Mouse (Mus musculus) hindbrain, embryonic 16.5 days (tissue): ENCODE data around the gene Etnppl. TPM values are rescaled to one million over a fixed set of nuclear protein-coding genes. Genes with fewer than 3 reads are reported as not detected.

Source experiments
- ATAC-seq: fragments of 200-750 bp; cut with Nextera tagmentation; 2 replicates; pipeline ENCODE4 v1.8.0; 2017; ENCODE audit warnings: moderate TSS enrichment, moderate library complexity
- H3K27ac ChIP-seq: fragments of 300-500 bp; sonication (generic); 2 replicates; pipeline ENCODE4 v1.5.1; 2014; ENCODE audit warnings: low read depth, mild to moderate bottlenecking, control low read depth, low read length, moderate library complexity
- H3K27me3 ChIP-seq: fragments of 300-500 bp; sonication (generic); replicated peaks from 2 replicates; pipeline ENCODE4 v1.6.1; 2014; ENCODE audit warnings: low read length; ENCODE audit not compliant: control insufficient read depth, insufficient read depth
- H3K36me3 ChIP-seq: fragments of 300-500 bp; sonication (generic); 2 replicates; pipeline ENCODE4 v1.6.1; 2014; ENCODE audit warnings: mild to moderate bottlenecking, low read length, moderate library complexity, mixed read lengths; ENCODE audit not compliant: control insufficient read depth, insufficient read depth
- H3K4me1 ChIP-seq: fragments of 300-500 bp; sonication (generic); 2 replicates; pipeline ENCODE4 v1.6.1; 2014; ENCODE audit warnings: low read depth, low read length; ENCODE audit not compliant: control insufficient read depth, insufficient read depth
- H3K4me2 ChIP-seq: fragments of 300-500 bp; sonication (generic); 2 replicates; pipeline ENCODE4 v1.6.1; 2014; ENCODE audit warnings: mild to moderate bottlenecking, low read length, control low read depth, moderate library complexity
- H3K4me3 ChIP-seq: fragments of 300-500 bp; sonication (generic); 2 replicates; pipeline ENCODE4 v1.5.1; 2014; ENCODE audit warnings: mild to moderate bottlenecking, low read length, control low read depth, moderate library complexity
- H3K9ac ChIP-seq: fragments of 300-500 bp; sonication (generic); 2 replicates; pipeline ENCODE4 v1.6.1; 2014; ENCODE audit warnings: low read depth, mild to moderate bottlenecking, control low read depth, low read length, moderate library complexity
- H3K9me3 ChIP-seq: fragments of 300-500 bp; sonication (generic); 2 replicates; pipeline ENCODE4 v1.6.1; 2014; ENCODE audit warnings: mild to moderate bottlenecking, low read length, moderate library complexity; ENCODE audit not compliant: control insufficient read depth
- WGBS: fragments of 180-500 bp; shearing (Covaris S2); extraction: QIAGEN DNeasy Blood & Tissue Kit; methylation state at CpG from one replicate; pipeline ENCODE4 v1.1.7; 2014; 5-methylcytosine and 5-hydroxymethylcytosine counted together
- polyA plus RNA-seq: library from polyadenylated mRNA; unstranded; fragments of >200 nt; fragmentation: Nextera tagmentation; extraction: Ambion mirVana; gene quantifications from 2 replicates; pipeline ENCODE4 v1.2.1, GENCODE M21; 2015

Gene Etnppl
- polyA plus RNA-seq: 0.10 TPM in 1 of 2 replicates, not detected in the other

DNA sequence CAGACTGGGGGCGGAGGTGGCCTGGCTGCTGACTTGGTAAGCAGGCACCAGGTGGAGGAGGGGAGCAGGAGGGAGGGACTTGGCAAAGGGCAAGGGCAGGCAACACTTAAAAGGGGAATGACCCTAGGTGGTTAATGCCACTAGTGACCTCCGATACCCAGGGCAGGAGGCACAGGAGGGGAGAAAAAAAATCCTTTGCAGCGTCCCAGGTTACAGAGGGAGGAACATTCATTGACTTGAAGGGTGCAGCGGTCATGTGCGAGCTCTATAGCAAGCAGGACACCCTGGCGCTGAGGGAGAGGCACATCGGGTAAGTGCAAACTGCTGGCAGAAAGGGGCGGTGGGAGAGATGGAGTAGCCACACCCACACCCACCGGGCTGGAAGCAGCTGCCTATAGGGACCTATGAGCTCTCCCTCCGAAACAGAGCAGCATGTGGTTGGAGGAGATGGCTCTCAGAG is at the start of gene Etnppl:
Gene Etnppl (plus strand): TSS at position 10 of the 460 bp plus-strand sequence.
- Histone ChIP-seq H3K4me2 (peak within 1 kb of the TSS; percentile 55), H3K9ac (no peak within 1 kb of the TSS), H3K27me3 (no peaks in the 10 kb centered on the region), H3K4me1 (peaks cover 5% of the 10 kb centered on the region; the same call in 1 of the 2 replicates), H3K4me3 (peak within 1 kb of the TSS; percentile 20), H3K27ac (no peak within 1 kb of the TSS), H3K36me3 (no peaks in the 10 kb centered on the region), H3K9me3 (no peaks in the 10 kb centered on the region)
- no peak for ATAC-seq
- WGBS: 6% methylated on average over 10 of the region's 10 CpGs

DNA sequence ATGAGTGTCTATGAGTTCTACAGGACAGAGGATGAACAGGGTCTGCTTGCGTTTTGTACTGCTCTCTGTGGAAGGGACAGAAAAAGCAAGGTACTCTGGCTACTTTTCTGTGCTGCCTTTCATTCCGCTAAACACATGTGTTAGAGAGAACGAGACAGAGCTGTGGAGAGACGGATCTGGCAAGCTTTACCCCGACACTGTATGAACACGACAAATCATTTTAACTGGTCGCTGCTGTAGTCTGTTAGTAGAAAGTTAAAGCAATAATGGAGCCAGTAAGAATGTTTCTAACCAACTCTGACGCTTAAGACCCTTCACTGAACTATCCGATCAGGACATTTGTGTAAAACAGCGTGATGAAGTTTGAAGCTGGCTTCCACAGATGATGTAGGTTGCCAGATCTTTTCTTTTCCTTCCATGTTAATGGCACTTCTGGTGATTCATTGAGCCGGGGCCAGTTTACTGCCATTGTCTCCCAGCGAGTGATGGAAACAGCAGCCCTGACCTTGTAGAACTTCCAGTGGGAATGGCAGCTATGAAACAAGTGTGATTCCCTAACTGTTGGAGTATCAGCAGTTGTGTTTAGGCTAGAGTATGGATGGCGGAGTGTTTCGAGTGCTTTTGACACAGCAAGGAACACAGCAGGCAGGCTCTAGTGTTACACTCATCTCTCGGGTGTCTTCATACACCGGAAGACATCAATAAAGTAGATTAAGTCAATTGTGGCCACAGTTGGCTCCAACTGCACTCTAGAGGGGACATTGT is 48.7 kb upstream of the Etnppl start:
- H3K27ac ChIP-seq: no peak overlapping the region
- H3K4me3 ChIP-seq: no peak overlapping the region
- no peaks in the 10 kb centered on the region for H3K27me3 ChIP-seq
- H3K4me2 ChIP-seq: no peak overlapping the region
- no peak for ATAC-seq
- H3K36me3 ChIP-seq: no peaks in the 10 kb centered on the region
- 72% methylated on average over 16 of the region's 16 CpGs for WGBS
- no peaks in the 10 kb centered on the region for H3K9me3 ChIP-seq
- no peak overlapping the region for H3K9ac ChIP-seq
- H3K4me1 ChIP-seq: no peaks in the 10 kb centered on the region

DNA sequence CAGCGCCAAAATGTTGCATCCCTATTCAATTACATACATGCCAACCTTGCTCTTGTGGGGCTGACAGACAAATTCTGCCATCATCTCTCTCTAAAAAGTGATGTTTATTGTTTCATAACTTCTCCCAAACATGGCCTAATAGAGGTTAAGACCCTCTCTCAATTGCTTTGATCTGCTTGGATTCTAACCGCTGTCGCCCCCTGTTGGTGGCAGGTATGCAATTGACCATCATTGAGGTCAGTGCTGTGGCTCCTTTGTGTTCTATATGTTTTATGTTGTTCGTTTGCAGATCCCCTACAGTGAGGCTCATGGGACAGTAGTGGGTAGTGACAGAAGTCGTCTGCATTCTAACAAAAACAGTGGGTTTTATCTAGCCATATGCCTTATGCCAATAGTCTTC is 44.0 kb upstream of the Etnppl start:
- Histone ChIP-seq H3K4me1 (no peaks in the 10 kb centered on the region), H3K36me3 (no peaks in the 10 kb centered on the region), H3K27me3 (no peaks in the 10 kb centered on the region), H3K9me3 (no peaks in the 10 kb centered on the region), H3K9ac (no peak overlapping the region), H3K27ac (no peak overlapping the region), H3K4me3 (no peak overlapping the region), H3K4me2 (no peak overlapping the region)
- WGBS: 67% methylated on average over 5 of the region's 5 CpGs
- ATAC-seq: no peak

DNA sequence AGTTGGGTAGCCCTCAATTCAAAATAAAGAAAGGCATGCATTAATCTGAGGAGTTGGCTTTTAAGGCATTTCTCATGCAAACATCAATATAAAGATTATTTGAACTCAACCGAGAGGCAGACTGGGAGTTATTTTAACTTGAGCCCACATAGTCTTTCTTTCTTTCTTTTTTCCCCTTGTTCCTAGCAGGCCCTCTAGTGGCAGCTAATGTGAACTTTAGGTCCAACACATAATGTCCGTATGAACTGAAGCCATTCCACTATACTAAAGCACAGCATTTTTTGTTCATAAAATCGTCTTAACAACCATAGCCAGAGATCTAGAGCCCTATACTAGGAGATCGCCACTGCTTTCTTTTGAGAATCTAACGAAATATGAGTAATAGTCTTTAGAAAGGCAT is 42.6 kb upstream of the Etnppl start:
- no peaks in the 10 kb centered on the region for H3K36me3 ChIP-seq
- no peak overlapping the region for H3K9ac ChIP-seq
- no peaks in the 10 kb centered on the region for H3K4me1 ChIP-seq
- H3K27me3 ChIP-seq: no peaks in the 10 kb centered on the region
- H3K9me3 ChIP-seq: no peaks in the 10 kb centered on the region
- no peak overlapping the region for H3K4me3 ChIP-seq
- ATAC-seq: no peak
- H3K4me2 ChIP-seq: no peak overlapping the region
- H3K27ac ChIP-seq: no peak overlapping the region
- 30% methylated on average over 5 of the region's 5 CpGs for WGBS

DNA sequence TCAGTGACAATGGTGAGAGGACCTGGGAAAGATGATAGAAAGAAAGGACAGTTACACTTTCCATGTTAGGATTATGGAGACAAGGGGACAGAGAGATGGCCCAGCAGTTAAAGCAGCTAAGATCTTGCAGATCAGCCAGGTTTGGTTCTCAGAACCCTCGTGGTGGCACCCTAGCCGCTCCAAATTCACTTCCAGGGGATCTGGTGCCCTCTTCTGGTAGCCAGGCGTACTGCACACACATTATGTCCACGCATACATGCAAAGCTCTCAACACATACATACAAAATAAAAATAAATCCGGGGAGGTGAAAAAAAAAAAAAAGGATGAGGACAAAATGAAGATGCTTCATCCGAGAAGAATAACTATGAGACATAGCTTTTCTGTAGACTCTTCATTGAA is 40.6 kb upstream of the Etnppl start:
- H3K4me1 ChIP-seq: no peaks in the 10 kb centered on the region
- no peak overlapping the region for H3K9ac ChIP-seq
- WGBS: 62% methylated on average over 6 of the region's 6 CpGs
- H3K27me3 ChIP-seq: no peaks in the 10 kb centered on the region
- no peaks in the 10 kb centered on the region for H3K9me3 ChIP-seq
- no peak for ATAC-seq
- H3K36me3 ChIP-seq: no peaks in the 10 kb centered on the region
- H3K4me3 ChIP-seq: no peak overlapping the region
- no peak overlapping the region for H3K27ac ChIP-seq
- no peak overlapping the region for H3K4me2 ChIP-seq

DNA sequence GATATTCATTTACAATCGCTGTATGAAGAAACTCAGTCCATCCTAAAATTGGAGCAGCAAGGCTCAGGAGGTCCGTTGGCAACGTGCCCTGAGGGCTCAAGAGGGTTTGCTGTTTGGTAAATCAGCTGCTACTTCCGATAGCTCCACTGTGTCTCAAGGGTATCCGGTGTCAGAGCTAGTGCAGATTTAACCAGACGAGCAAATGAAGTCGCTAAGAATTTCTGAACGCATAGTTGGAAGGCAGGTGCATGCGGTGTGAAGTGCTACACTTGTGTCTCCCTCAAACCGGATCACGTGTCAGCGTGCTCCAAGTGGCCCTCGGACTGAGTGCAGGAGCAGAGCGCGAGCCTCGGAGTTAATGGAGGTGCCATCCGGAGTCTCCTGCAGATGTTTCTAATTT is 37.7 kb upstream of the Etnppl start:
- no peaks in the 10 kb centered on the region for H3K27me3 ChIP-seq
- no peak overlapping the region for H3K27ac ChIP-seq
- no peaks in the 10 kb centered on the region for H3K9me3 ChIP-seq
- no peak overlapping the region for H3K9ac ChIP-seq
- no peak overlapping the region for H3K4me2 ChIP-seq
- ATAC-seq: no peak
- H3K36me3 ChIP-seq: no peaks in the 10 kb centered on the region
- H3K4me3 ChIP-seq: no peak overlapping the region
- no peaks in the 10 kb centered on the region for H3K4me1 ChIP-seq
- 67% methylated on average over 17 of the region's 17 CpGs for WGBS

DNA sequence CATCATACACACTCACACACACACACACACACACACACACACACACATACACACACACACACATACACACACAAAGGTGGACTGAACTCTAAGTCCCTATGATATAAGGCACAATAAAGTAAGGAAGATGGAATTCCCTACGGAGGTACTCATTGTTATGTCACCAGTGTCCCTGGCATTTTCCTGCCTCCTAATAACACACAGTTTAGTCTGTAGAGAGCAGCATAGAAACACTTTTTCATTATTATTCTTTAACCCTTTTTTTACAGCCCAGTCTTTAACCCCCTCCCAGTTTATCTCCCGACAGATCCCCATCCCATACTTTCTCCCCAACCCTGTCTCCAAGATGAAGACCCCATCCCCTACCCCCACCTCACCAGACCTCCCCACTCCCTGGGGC is 35.7 kb upstream of the Etnppl start:
- H3K27ac ChIP-seq: no peak overlapping the region
- WGBS: 85% methylated on average over 2 of the region's 2 CpGs
- no peak overlapping the region for H3K9ac ChIP-seq
- H3K4me3 ChIP-seq: no peak overlapping the region
- no peaks in the 10 kb centered on the region for H3K4me1 ChIP-seq
- H3K36me3 ChIP-seq: no peaks in the 10 kb centered on the region
- no peak overlapping the region for H3K4me2 ChIP-seq
- no peaks in the 10 kb centered on the region for H3K27me3 ChIP-seq
- no peak for ATAC-seq
- no peaks in the 10 kb centered on the region for H3K9me3 ChIP-seq

DNA sequence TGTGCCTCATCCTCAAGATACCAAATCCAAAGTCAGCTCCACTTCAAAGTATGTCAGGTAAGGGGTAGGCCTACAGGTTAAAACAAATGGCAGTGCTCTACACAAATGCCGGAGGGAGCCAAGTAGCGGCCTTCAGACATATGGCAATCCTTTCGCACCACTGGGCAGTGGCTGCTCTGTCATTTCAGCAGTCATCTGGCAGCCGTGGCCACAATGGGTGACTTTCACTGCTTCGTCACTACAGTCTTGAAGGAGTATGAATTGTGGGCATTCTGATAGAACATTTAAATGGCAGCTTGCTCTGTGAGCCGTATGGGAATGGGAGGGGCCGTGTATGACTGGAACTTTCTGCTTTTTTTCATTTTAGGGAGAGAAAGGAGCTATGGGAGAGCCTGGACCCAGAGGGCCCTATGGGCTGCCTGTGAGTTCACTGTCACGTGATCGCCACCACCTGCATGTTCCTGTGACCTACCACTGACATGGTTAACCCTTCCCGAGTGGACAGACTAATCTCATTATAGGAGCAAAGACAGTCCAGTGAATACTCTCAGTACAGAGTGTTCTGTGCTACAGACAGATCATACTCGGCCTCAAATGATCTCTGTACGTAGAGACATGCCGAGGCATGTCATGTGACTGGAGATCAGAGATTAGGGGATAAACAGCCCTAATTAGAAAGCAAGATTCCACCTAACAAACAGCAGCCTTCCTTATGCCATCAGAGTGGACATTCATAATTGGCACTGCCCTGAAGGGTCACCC is 34.2 kb upstream of the Etnppl start:
- Histone ChIP-seq H3K4me1 (no peaks in the 10 kb centered on the region), H3K36me3 (no peaks in the 10 kb centered on the region), H3K27me3 (no peaks in the 10 kb centered on the region), H3K4me2 (no peak overlapping the region), H3K27ac (no peak overlapping the region), H3K4me3 (no peak overlapping the region), H3K9me3 (no peaks in the 10 kb centered on the region), H3K9ac (no peak overlapping the region)
- peak; percentile 67; the same call in 1 of the 2 replicates for ATAC-seq
- WGBS: 79% methylated on average over 13 of the region's 13 CpGs

DNA sequence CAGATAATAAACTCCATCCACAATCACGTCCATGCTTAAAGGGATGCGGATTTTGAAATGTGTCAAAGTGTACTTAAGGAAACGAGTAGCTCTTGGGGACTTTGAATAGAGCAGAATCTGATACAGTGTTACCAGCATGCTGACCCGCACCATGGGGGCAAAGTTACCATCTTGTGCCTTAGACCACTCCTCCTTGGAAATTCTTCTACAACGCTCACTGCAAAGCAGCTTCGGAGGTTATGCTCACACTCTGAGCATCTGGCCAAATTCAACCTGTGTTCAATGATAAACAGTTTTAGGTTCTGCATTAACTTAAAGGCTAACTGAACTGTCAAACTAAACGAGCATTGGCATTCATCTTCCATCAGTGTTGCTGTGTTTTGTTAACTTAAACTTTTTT is 33.2 kb upstream of the Etnppl start:
- Histone ChIP-seq H3K9ac (no peak overlapping the region), H3K4me2 (no peak overlapping the region), H3K36me3 (no peaks in the 10 kb centered on the region), H3K27me3 (no peaks in the 10 kb centered on the region), H3K9me3 (no peaks in the 10 kb centered on the region), H3K27ac (no peak overlapping the region), H3K4me1 (no peaks in the 10 kb centered on the region), H3K4me3 (no peak overlapping the region)
- 88% methylated on average over 7 of the region's 7 CpGs for WGBS
- no peak for ATAC-seq
